Mouse (Mus musculus) thymus, postnatal 0 days (tissue): ENCODE results near the gene Prkcq. TPM values are rescaled to one million over a fixed set of nuclear protein-coding genes. Genes with fewer than 3 reads are reported as not detected.

Experiments used
- DNase-seq: peaks from one replicate; pipeline ENCODE4 v3.0.0-alpha.2; 2015; ENCODE audit warnings: low spot score
- polyA plus RNA-seq: library from polyadenylated mRNA; unstranded; fragments of >200 nt; fragmentation: Nextera tagmentation; extraction: Ambion mirVana; gene quantifications from 2 replicates; pipeline ENCODE4 v1.2.1, GENCODE M21; 2015

The Prkcq gene
- polyA plus RNA-seq, 1 experiment from 2014 or later, result 63.1 TPM

GRCm38 (mm10) chr2:11186586-11186985, 14.7 kb downstream of the Prkcq start:
- DNase-seq, result no peak

- DNase-seq, result peak; percentile 78
Measured at GRCm38 (mm10) chr2:11187166-11187565, 15.3 kb downstream of the Prkcq start.

- DNase-seq, result no peak
Measured at GRCm38 (mm10) chr2:11188279-11188678, 16.4 kb downstream of the Prkcq start.

- DNase-seq, result no peak
Measured at GRCm38 (mm10) chr2:11189150-11189767, 17.4 kb downstream of the Prkcq start.

GRCm38 (mm10) chr2:11192281-11193098, 20.6 kb downstream of the Prkcq start:
- peak; percentile 45 for DNase-seq

GRCm38 (mm10) chr2:11193099-11193618, 21.3 kb downstream of the Prkcq start:
- DNase-seq, result peak; percentile 82

GRCm38 (mm10) chr2:11194732-11195340, 22.9 kb downstream of the Prkcq start:
- peak; percentile 62 for DNase-seq

GRCm38 (mm10) chr2:11196071-11196470, 24.2 kb downstream of the Prkcq start:
- no peak for DNase-seq

GRCm38 (mm10) chr2:11196952-11197559, 25.1 kb downstream of the Prkcq start:
- no peak for DNase-seq

- DNase-seq, result no peak
Measured at GRCm38 (mm10) chr2:11199624-11200023, 27.7 kb downstream of the Prkcq start.

GRCm38 (mm10) chr2:11202841-11203240, 30.9 kb downstream of the Prkcq start:
- DNase-seq, result peak; percentile 29

GRCm38 (mm10) chr2:11203261-11203660, 31.4 kb downstream of the Prkcq start:
- DNase-seq, result peak; percentile 55

GRCm38 (mm10) chr2:11204232-11204631, 32.3 kb downstream of the Prkcq start:
- DNase-seq, result peak; percentile 90

GRCm38 (mm10) chr2:11204961-11205360, 33.1 kb downstream of the Prkcq start:
- peak; percentile 42 for DNase-seq

GRCm38 (mm10) chr2:11205720-11206119, 33.8 kb downstream of the Prkcq start:
- peak; percentile 70 for DNase-seq

- peak; percentile 34 for DNase-seq
Measured at GRCm38 (mm10) chr2:11208263-11208662, 36.4 kb downstream of the Prkcq start.

- DNase-seq, result no peak
Measured at GRCm38 (mm10) chr2:11209335-11209734, 37.4 kb downstream of the Prkcq start.

GRCm38 (mm10) chr2:11210241-11210916, 38.5 kb downstream of the Prkcq start:
- DNase-seq, result no peak

- DNase-seq, result peak; percentile 34
Measured at GRCm38 (mm10) chr2:11211961-11212562, 40.2 kb downstream of the Prkcq start.

- DNase-seq, result no peak
Measured at GRCm38 (mm10) chr2:11216421-11216820, 44.5 kb downstream of the Prkcq start.

GRCm38 (mm10) chr2:11216847-11217246, 44.9 kb downstream of the Prkcq start:
- DNase-seq, result no peak
